Mouse (Mus musculus): ENCODE data around the gene Mad1l1. TPM values are rescaled to one million over a fixed set of nuclear protein-coding genes. Genes with fewer than 3 reads are reported as not detected.

The Mad1l1 gene
- polyA plus RNA-seq, 1 experiment from 2014 or later: 44.2 TPM

GRCm38 (mm10) chr5:140068506-140068905 is 252.8 kb downstream of the Mad1l1 start:
- no peak overlapping the region for H3K4me3 ChIP-seq (ENCODE audit: low read depth, low read length)
- 93% methylated on average over 5 of the region's 5 CpGs for WGBS
- no peaks in the 10 kb centered on the region for H3K36me3 ChIP-seq (ENCODE audit: control insufficient read depth, insufficient read depth, low read length)
- ATAC-seq (ENCODE audit: low FRiP score) (no peak), DNase-seq (ENCODE audit: low spot score, missing footprints) (peak; percentile 23)
- no peak overlapping the region for H3K9ac ChIP-seq (ENCODE audit: low read length)
- H3K4me2 ChIP-seq: no peak overlapping the region
- H3K9me3 ChIP-seq (ENCODE audit: control insufficient read depth, low read length): no peaks in the 10 kb centered on the region
- no peaks in the 10 kb centered on the region for H3K27me3 ChIP-seq (ENCODE audit: control insufficient read depth, insufficient read depth, low read length)
- no peaks in the 10 kb centered on the region for H3K4me1 ChIP-seq (ENCODE audit: control insufficient read depth, insufficient read depth, low read length)
- H3K27ac ChIP-seq (ENCODE audit: low read depth, low read length): no peak overlapping the region

GRCm38 (mm10) chr5:140068051-140068450 is 253.3 kb downstream of the Mad1l1 start:
- no peak overlapping the region for H3K4me2 ChIP-seq
- H3K9me3 ChIP-seq (ENCODE audit: control insufficient read depth, low read length): no peaks in the 10 kb centered on the region
- H3K27ac ChIP-seq (ENCODE audit: low read depth, low read length): no peak overlapping the region
- H3K36me3 ChIP-seq (ENCODE audit: control insufficient read depth, insufficient read depth, low read length): no peaks in the 10 kb centered on the region
- WGBS: 87% methylated on average over 3 of the region's 3 CpGs
- H3K27me3 ChIP-seq (ENCODE audit: control insufficient read depth, insufficient read depth, low read length): no peaks in the 10 kb centered on the region
- no peaks in the 10 kb centered on the region for H3K4me1 ChIP-seq (ENCODE audit: control insufficient read depth, insufficient read depth, low read length)
- no peak for ATAC-seq (ENCODE audit: low FRiP score)
- H3K9ac ChIP-seq (ENCODE audit: low read length): no peak overlapping the region
- H3K4me3 ChIP-seq (ENCODE audit: low read depth, low read length): no peak overlapping the region
- peak; percentile 59 for DNase-seq (ENCODE audit: low spot score, missing footprints)

- DNase-seq (ENCODE audit: low spot score, missing footprints) (peak; percentile 17), ATAC-seq (ENCODE audit: low FRiP score) (no peak)
- Histone ChIP-seq H3K36me3 (ENCODE audit: control insufficient read depth, insufficient read depth, low read length) (no peaks in the 10 kb centered on the region), H3K9me3 (ENCODE audit: control insufficient read depth, low read length) (no peaks in the 10 kb centered on the region), H3K4me2 (no peak overlapping the region), H3K4me1 (ENCODE audit: control insufficient read depth, insufficient read depth, low read length) (no peaks in the 10 kb centered on the region), H3K4me3 (ENCODE audit: low read depth, low read length) (no peak overlapping the region), H3K27me3 (ENCODE audit: control insufficient read depth, insufficient read depth, low read length) (no peaks in the 10 kb centered on the region), H3K27ac (ENCODE audit: low read depth, low read length) (no peak overlapping the region), H3K9ac (ENCODE audit: low read length) (no peak overlapping the region)
- WGBS: 86% methylated on average over 8 of the region's 8 CpGs
Observed at GRCm38 (mm10) chr5:140066769-140067168, 254.6 kb downstream of the Mad1l1 start.

- Histone ChIP-seq H3K4me1 (ENCODE audit: control insufficient read depth, insufficient read depth, low read length) (no peaks in the 10 kb centered on the region), H3K27me3 (ENCODE audit: control insufficient read depth, insufficient read depth, low read length) (no peaks in the 10 kb centered on the region), H3K36me3 (ENCODE audit: control insufficient read depth, insufficient read depth, low read length) (no peaks in the 10 kb centered on the region), H3K4me3 (ENCODE audit: low read depth, low read length) (no peak overlapping the region), H3K27ac (ENCODE audit: low read depth, low read length) (no peak overlapping the region), H3K9me3 (ENCODE audit: control insufficient read depth, low read length) (no peaks in the 10 kb centered on the region), H3K4me2 (no peak overlapping the region), H3K9ac (ENCODE audit: low read length) (no peak overlapping the region)
- DNase-seq (ENCODE audit: low spot score, missing footprints) (peak; percentile 59), ATAC-seq (ENCODE audit: low FRiP score) (no peak)
Observed at GRCm38 (mm10) chr5:140066281-140066680, 255.1 kb downstream of the Mad1l1 start.

GRCm38 (mm10) chr5:140065281-140065945 is 255.9 kb downstream of the Mad1l1 start:
- 95% methylated on average over 11 of the region's 11 CpGs for WGBS
- H3K4me2 ChIP-seq: no peak overlapping the region
- ATAC-seq (ENCODE audit: low FRiP score) (no peak), DNase-seq (ENCODE audit: low spot score, missing footprints) (peak; percentile 47)
- no peaks in the 10 kb centered on the region for H3K4me1 ChIP-seq (ENCODE audit: control insufficient read depth, insufficient read depth, low read length)
- no peaks in the 10 kb centered on the region for H3K9me3 ChIP-seq (ENCODE audit: control insufficient read depth, low read length)
- no peak overlapping the region for H3K4me3 ChIP-seq (ENCODE audit: low read depth, low read length)
- H3K36me3 ChIP-seq (ENCODE audit: control insufficient read depth, insufficient read depth, low read length): no peaks in the 10 kb centered on the region
- no peaks in the 10 kb centered on the region for H3K27me3 ChIP-seq (ENCODE audit: control insufficient read depth, insufficient read depth, low read length)
- H3K27ac ChIP-seq (ENCODE audit: low read depth, low read length): no peak overlapping the region
- no peak overlapping the region for H3K9ac ChIP-seq (ENCODE audit: low read length)

GRCm38 (mm10) chr5:140064521-140064920 is 256.8 kb downstream of the Mad1l1 start:
- Histone ChIP-seq H3K4me1 (ENCODE audit: control insufficient read depth, insufficient read depth, low read length) (no peaks in the 10 kb centered on the region), H3K4me3 (ENCODE audit: low read depth, low read length) (no peak overlapping the region), H3K27ac (ENCODE audit: low read depth, low read length) (no peak overlapping the region), H3K36me3 (ENCODE audit: control insufficient read depth, insufficient read depth, low read length) (no peaks in the 10 kb centered on the region), H3K9ac (ENCODE audit: low read length) (no peak overlapping the region), H3K4me2 (no peak overlapping the region), H3K27me3 (ENCODE audit: control insufficient read depth, insufficient read depth, low read length) (no peaks in the 10 kb centered on the region), H3K9me3 (ENCODE audit: control insufficient read depth, low read length) (no peaks in the 10 kb centered on the region)
- DNase-seq (ENCODE audit: low spot score, missing footprints): no peak
- ATAC-seq (ENCODE audit: low FRiP score): no peak
- 84% methylated on average over 4 of the region's 4 CpGs for WGBS

- Histone ChIP-seq H3K4me3 (ENCODE audit: low read depth, low read length) (no peak overlapping the region), H3K27ac (ENCODE audit: low read depth, low read length) (no peak overlapping the region), H3K27me3 (ENCODE audit: control insufficient read depth, insufficient read depth, low read length) (no peaks in the 10 kb centered on the region), H3K4me1 (ENCODE audit: control insufficient read depth, insufficient read depth, low read length) (no peaks in the 10 kb centered on the region), H3K4me2 (no peak overlapping the region), H3K9ac (ENCODE audit: low read length) (no peak overlapping the region), H3K9me3 (ENCODE audit: control insufficient read depth, low read length) (no peaks in the 10 kb centered on the region), H3K36me3 (ENCODE audit: control insufficient read depth, insufficient read depth, low read length) (no peaks in the 10 kb centered on the region)
- DNase-seq (ENCODE audit: low spot score, missing footprints): peak; percentile 31
- ATAC-seq (ENCODE audit: low FRiP score): no peak
- WGBS: 88% methylated on average over 3 of the region's 3 CpGs
Observed at GRCm38 (mm10) chr5:140062828-140063227, 258.5 kb downstream of the Mad1l1 start.

GRCm38 (mm10) chr5:140062316-140062715 is 259.0 kb downstream of the Mad1l1 start:
- Histone ChIP-seq H3K27me3 (ENCODE audit: control insufficient read depth, insufficient read depth, low read length) (no peaks in the 10 kb centered on the region), H3K27ac (ENCODE audit: low read depth, low read length) (no peak overlapping the region), H3K9me3 (ENCODE audit: control insufficient read depth, low read length) (no peaks in the 10 kb centered on the region), H3K4me2 (no peak overlapping the region), H3K4me1 (ENCODE audit: control insufficient read depth, insufficient read depth, low read length) (no peaks in the 10 kb centered on the region), H3K9ac (ENCODE audit: low read length) (no peak overlapping the region), H3K36me3 (ENCODE audit: control insufficient read depth, insufficient read depth, low read length) (no peaks in the 10 kb centered on the region), H3K4me3 (ENCODE audit: low read depth, low read length) (no peak overlapping the region)
- ATAC-seq (ENCODE audit: low FRiP score) (no peak), DNase-seq (ENCODE audit: low spot score, missing footprints) (peak; percentile 51)
- 72% methylated on average over 3 of the region's 3 CpGs for WGBS

GRCm38 (mm10) chr5:140061296-140061879 is 260.0 kb downstream of the Mad1l1 start:
- 87% methylated on average over 6 of the region's 6 CpGs for WGBS
- H3K4me2 ChIP-seq: no peak overlapping the region
- peak; percentile 26 for DNase-seq (ENCODE audit: low spot score, missing footprints)

More at GRCm38 (mm10) chr5:140061296-140061879, 260.0 kb downstream of the Mad1l1 start:
- no peak for ATAC-seq (ENCODE audit: low FRiP score)
- H3K9me3 ChIP-seq (ENCODE audit: control insufficient read depth, low read length): no peaks in the 10 kb centered on the region
- H3K4me1 ChIP-seq (ENCODE audit: control insufficient read depth, insufficient read depth, low read length): no peaks in the 10 kb centered on the region
- no peaks in the 10 kb centered on the region for H3K36me3 ChIP-seq (ENCODE audit: control insufficient read depth, insufficient read depth, low read length)
- no peak overlapping the region for H3K9ac ChIP-seq (ENCODE audit: low read length)
- H3K27ac ChIP-seq (ENCODE audit: low read depth, low read length): no peak overlapping the region
- H3K27me3 ChIP-seq (ENCODE audit: control insufficient read depth, insufficient read depth, low read length): no peaks in the 10 kb centered on the region
- H3K4me3 ChIP-seq (ENCODE audit: low read depth, low read length): no peak overlapping the region
